In genomic region chr2:25428442-25429236, GRCm38 (mm10) we compare ENCODE assay signal across 7 mouse cellular contexts. TPM values are rescaled to one million over a fixed set of nuclear protein-coding genes. Genes with fewer than 3 reads are reported as not detected.
A peak's percentile ranks its signal among the peaks of the same experiment; 100 is the strongest.
DNase-seq lines count a peak whose midpoint lies in the region; ATAC-seq lines count a peak whose summit lies in the region.

Gene Abca2, plus strand, starts transcription at chr2:25428703.

- peaks cover 41% of the 10 kb centered on the region for H3K4me1 ChIP-seq in embryonic facial prominence, embryonic 10.5 days
- peaks cover 31% of the 10 kb centered on the region for H3K4me1 ChIP-seq in limb, embryonic 10.5 days
- H3K4me1 ChIP-seq in midbrain, embryonic 13.5 days (replicated peaks) = peaks cover 29% of the 10 kb centered on the region

- 1% methylated on average over 89 of the region's 89 CpGs for WGBS in embryonic facial prominence, embryonic 10.5 days
- under 1% methylated on average over 89 of the region's 89 CpGs for WGBS in limb, embryonic 10.5 days
- under 1% methylated on average over 86 of the region's 89 CpGs for WGBS in midbrain, embryonic 13.5 days

- H3K4me3 ChIP-seq in embryonic facial prominence, embryonic 10.5 days = peak within 1 kb of the TSS; percentile 86
- H3K4me3 ChIP-seq in limb, embryonic 10.5 days = peak within 1 kb of the TSS; percentile 77
- H3K4me3 ChIP-seq in midbrain, embryonic 13.5 days (replicated peaks) = peak within 1 kb of the TSS; percentile 84

- peaks cover 4% of the 10 kb centered on the region; the same call in 1 of the 2 replicates for H3K36me3 ChIP-seq in embryonic facial prominence, embryonic 10.5 days (replicated peaks)
- no peaks in the 10 kb centered on the region for H3K36me3 ChIP-seq in limb, embryonic 10.5 days
- H3K36me3 ChIP-seq in midbrain, embryonic 13.5 days = peaks cover 6% of the 10 kb centered on the region

- H3K27ac ChIP-seq in embryonic facial prominence, embryonic 10.5 days (replicated peaks) = peak within 1 kb of the TSS; percentile 88
- H3K27ac ChIP-seq in limb, embryonic 10.5 days = peak within 1 kb of the TSS; percentile 83
- peak within 1 kb of the TSS; percentile 92 for H3K27ac ChIP-seq in midbrain, embryonic 13.5 days

- H3K9ac ChIP-seq in midbrain, embryonic 13.5 days (replicated peaks) = peak within 1 kb of the TSS; percentile 88

- peak within 1 kb of the TSS; percentile 76 for H3K4me2 ChIP-seq in midbrain, embryonic 13.5 days (replicated peaks)

- H3K9me3 ChIP-seq in embryonic facial prominence, embryonic 10.5 days = no peaks in the 10 kb centered on the region
- H3K9me3 ChIP-seq in limb, embryonic 10.5 days (replicated peaks) = no peaks in the 10 kb centered on the region
- no peaks in the 10 kb centered on the region for H3K9me3 ChIP-seq in midbrain, embryonic 13.5 days

- peak; percentile 97 for DNase-seq in adrenal gland, postnatal 10 days
- peak; percentile 96 for DNase-seq in embryonic facial prominence, embryonic 10.5 days (ENCODE audit: low spot score)
- DNase-seq in kidney, adult 11 months = peak; percentile 95
- peak; percentile 97 for DNase-seq in limb, embryonic 10.5 days (ENCODE audit: low spot score)
- DNase-seq in spleen, adult 12 weeks (ENCODE audit: low spot score) = peak; percentile 81

- H3K27me3 ChIP-seq in embryonic facial prominence, embryonic 10.5 days (replicated peaks; ENCODE audit: low read depth, poor library complexity, severe bottlenecking) = peaks cover 65% of the 10 kb centered on the region
- peaks cover 70% of the 10 kb centered on the region for H3K27me3 ChIP-seq in limb, embryonic 10.5 days (ENCODE audit: low read depth, poor library complexity, severe bottlenecking)
- H3K27me3 ChIP-seq in midbrain, embryonic 13.5 days = peaks cover 20% of the 10 kb centered on the region; the same call in 1 of the 2 replicates

- peak; percentile 65 for ATAC-seq in granulocyte monocyte progenitor cell, adult 5-6 weeks (replicated peaks; ENCODE audit: poor library complexity, severe bottlenecking)
- peak; percentile 92 for ATAC-seq in midbrain, embryonic 13.5 days

RNA-seq across cellular contexts. Expression of gene Abca2, which starts in this region (rescaled TPM):
- 10 to 100 TPM; 21.1 to 27.4 TPM for total RNA-seq in adrenal gland, postnatal 10 days (2021)
- 4.3 and 5.6 TPM in 2 replicates for polyA plus RNA-seq in embryonic facial prominence, embryonic 10.5 days (2016; fragmentation: Nextera tagmentation; extraction: Ambion mirVana)
- total RNA-seq in granulocyte monocyte progenitor cell, adult 5-6 weeks (2014; fragmentation: Nextera tagmentation) = 54.8 and 56.4 TPM in 2 replicates
- 21.0 and 23.1 TPM in 2 replicates for total RNA-seq in granulocyte monocyte progenitor cell, adult 5-6 weeks (2017)
- 2.8 and 4.4 TPM in 2 replicates for polyA plus RNA-seq in limb, embryonic 10.5 days (2016; fragmentation: Nextera tagmentation; extraction: Ambion mirVana)
- polyA plus RNA-seq in midbrain, embryonic 13.5 days (2015; fragmentation: Nextera tagmentation; extraction: Ambion mirVana) = 10.2 and 11.1 TPM in 2 replicates

Comparison
In these comparisons a context has a peak if more than half of its experiments do, and no peak if none do; other contexts are left out.
1. Peak in every context shown above with its lines: DNase-seq, ATAC-seq, H3K4me3 ChIP-seq and H3K27ac ChIP-seq.